Mouse (Mus musculus) embryonic facial prominence, embryonic 10.5 days (tissue): ENCODE data around the gene Ttyh3. TPM values are rescaled to one million over a fixed set of nuclear protein-coding genes. Genes with fewer than 3 reads are reported as not detected.

Experiments used
- DNase-seq: peaks from one replicate; pipeline ENCODE4 v3.0.0-alpha.2; 2017; ENCODE audit warnings: low spot score
- H3K27ac ChIP-seq: fragments of 300-500 bp; sonication (generic); replicated peaks from 2 replicates; pipeline ENCODE4 v1.5.1; 2016; ENCODE audit warnings: mild to moderate bottlenecking
- H3K27me3 ChIP-seq: fragments of 300-500 bp; sonication (generic); replicated peaks from 2 replicates; pipeline ENCODE4 v1.6.1; 2016; ENCODE audit warnings: low read depth, mild to moderate bottlenecking; ENCODE audit not compliant: poor library complexity, severe bottlenecking
- H3K36me3 ChIP-seq: fragments of 300-500 bp; sonication (generic); replicated peaks from 2 replicates; pipeline ENCODE4 v1.6.1; 2016; ENCODE audit warnings: mild to moderate bottlenecking, moderate library complexity
- H3K4me1 ChIP-seq: fragments of 300-500 bp; sonication (generic); 2 replicates; pipeline ENCODE4 v1.6.1; 2016
- H3K4me3 ChIP-seq: fragments of 300-500 bp; sonication (generic); 2 replicates; pipeline ENCODE4 v1.5.1; 2016; ENCODE audit warnings: mild to moderate bottlenecking, moderate library complexity
- H3K9me3 ChIP-seq: fragments of 300-500 bp; sonication (generic); 2 replicates; pipeline ENCODE4 v1.6.1; 2016; ENCODE audit warnings: mild to moderate bottlenecking
- WGBS: fragments of 180-500 bp; shearing (Covaris S2); methylation state at CpG from one replicate; pipeline ENCODE4 v1.1.7; 2016; 5-methylcytosine and 5-hydroxymethylcytosine counted together
- polyA plus RNA-seq: library from polyadenylated mRNA; unstranded; fragments of >200 nt; fragmentation: Nextera tagmentation; extraction: Ambion mirVana; gene quantifications from 2 replicates; pipeline ENCODE4 v1.2.1, GENCODE M21; 2016

The Ttyh3 gene
- polyA plus RNA-seq, 1 experiment from 2014 or later, result 33.4 TPM

GRCm38 (mm10) chr5:140611021-140611583, 37.7 kb downstream of the Ttyh3 start:
- Histone ChIP-seq H3K36me3 (peaks cover 37% of the 10 kb centered on the region), H3K27me3 (peaks cover 74% of the 10 kb centered on the region), H3K4me3 (peak overlapping the region; percentile 72), H3K9me3 (no peaks in the 10 kb centered on the region), H3K27ac (peak overlapping the region; percentile 88), H3K4me1 (peaks cover 72% of the 10 kb centered on the region)
- DNase-seq, result peak; percentile 77
- 5% methylated on average over 21 of the region's 21 CpGs for WGBS

DNA sequence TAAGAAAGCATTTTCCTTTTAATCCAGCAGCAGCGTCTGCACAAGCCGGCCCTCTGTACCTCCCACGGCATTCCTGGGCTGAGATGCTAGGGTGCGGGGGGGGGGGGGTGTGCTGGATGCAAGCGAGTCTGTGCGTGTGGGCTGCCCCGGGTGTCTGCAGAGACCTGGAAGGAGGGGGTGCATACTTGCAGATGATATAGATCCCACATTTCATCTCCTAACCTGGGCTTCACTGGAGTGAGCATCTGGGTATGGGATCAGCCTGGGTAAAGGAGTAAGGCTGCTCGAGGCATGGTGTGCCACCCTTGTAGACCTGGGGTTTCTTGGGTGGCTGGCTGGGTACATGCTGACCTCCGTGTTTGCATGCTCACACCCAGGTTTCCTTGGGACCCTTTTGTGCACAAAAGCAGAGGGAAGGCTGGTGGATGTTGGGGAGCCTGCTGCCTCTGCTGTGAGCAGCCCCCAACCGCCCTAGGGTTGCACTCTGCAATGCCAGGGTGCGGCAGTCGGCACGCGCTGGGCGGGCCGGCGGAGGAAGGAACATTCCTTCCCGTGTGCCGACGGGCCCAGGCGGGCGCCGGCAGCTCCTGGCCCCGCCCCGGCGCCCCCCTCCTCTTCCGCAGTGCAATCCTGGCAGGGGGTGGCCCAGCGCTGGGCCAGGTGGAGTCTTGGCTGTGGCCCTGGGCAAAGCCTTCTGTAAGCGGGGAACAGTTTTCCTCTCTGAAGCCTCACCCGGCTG, 38.4 kb downstream of the Ttyh3 start:
- Histone ChIP-seq H3K4me1 (peaks cover 78% of the 10 kb centered on the region), H3K27me3 (peaks cover 80% of the 10 kb centered on the region), H3K9me3 (no peaks in the 10 kb centered on the region), H3K36me3 (peaks cover 36% of the 10 kb centered on the region), H3K27ac (peak overlapping the region; percentile 88), H3K4me3 (peak overlapping the region; percentile 72)
- WGBS, result 1% methylated on average over 30 of the region's 30 CpGs
- DNase-seq, result peak; percentile 71

DNA sequence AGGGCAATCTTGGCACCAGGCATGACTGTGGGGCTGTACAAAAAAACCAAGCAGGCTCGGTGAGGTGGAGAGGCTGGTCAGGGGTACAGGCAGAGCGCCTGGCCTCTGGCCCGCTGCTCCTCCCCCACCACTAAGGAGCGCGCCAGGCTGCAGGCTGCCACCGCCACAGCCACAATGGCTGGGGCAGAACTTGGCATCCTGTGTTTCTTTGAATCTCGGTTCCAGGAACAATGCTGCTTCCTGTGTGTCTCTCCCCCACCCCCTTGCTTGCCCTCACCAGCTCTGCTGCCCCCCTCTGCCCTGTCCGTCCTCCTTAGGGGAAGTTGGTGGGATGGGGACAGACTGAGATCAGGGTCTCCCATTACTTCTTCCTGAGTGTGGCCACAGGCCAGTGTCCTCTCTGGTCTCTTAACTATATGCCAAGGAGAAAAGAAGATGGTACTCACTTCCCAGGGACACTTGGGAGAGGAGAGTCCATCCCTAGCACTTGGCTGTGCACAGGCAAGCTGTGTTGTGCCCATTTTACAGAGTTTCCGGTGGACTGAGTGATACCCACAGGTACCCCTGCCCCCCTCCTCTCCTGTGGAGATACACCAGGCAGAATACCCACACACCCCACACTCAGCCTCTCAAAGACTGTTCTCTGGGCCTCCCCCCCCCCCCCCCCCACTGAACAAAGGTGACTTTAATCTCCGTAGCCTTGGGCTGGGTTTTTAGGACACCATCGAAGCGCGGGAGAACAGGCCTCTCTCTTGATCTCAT, 39.1 kb downstream of the Ttyh3 start:
- Histone ChIP-seq H3K36me3 (peaks cover 29% of the 10 kb centered on the region), H3K27me3 (peaks cover 88% of the 10 kb centered on the region), H3K4me3 (peak overlapping the region; percentile 72), H3K27ac (peak overlapping the region; percentile 88), H3K9me3 (no peaks in the 10 kb centered on the region), H3K4me1 (peaks cover 86% of the 10 kb centered on the region)
- 6% methylated on average over 13 of the region's 13 CpGs for WGBS
- DNase-seq, result no peak

DNA sequence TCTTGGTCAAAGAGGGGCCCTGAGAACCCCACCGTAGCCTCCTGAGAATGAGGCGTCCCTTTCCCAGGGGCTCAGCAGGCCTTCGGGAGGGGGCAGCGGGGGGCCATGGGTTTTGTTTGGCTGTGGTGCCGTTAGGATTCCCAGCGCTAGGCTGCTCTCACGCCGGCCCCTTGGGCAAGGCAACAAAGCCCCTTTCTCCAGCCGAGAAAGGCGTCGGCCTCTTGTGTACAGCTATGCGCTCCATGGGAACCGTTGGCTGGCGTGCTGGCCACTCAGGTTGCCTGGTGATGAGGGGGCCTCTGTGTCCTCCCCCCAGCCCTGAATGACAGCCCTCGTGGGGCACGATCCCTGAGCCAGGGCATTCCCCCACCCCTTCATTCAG, 40.2 kb downstream of the Ttyh3 start:
- peaks cover 89% of the 10 kb centered on the region for H3K4me1 ChIP-seq
- WGBS, result under 1% methylated on average over 16 of the region's 16 CpGs
- H3K36me3 ChIP-seq, result peaks cover 18% of the 10 kb centered on the region
- H3K27me3 ChIP-seq, result peaks cover 95% of the 10 kb centered on the region
- peak overlapping the region; percentile 72 for H3K4me3 ChIP-seq
- peak overlapping the region; percentile 88 for H3K27ac ChIP-seq
- peaks cover 2% of the 10 kb centered on the region; the same call in 1 of the 2 replicates for H3K9me3 ChIP-seq
- peak; percentile 66 for DNase-seq

DNA sequence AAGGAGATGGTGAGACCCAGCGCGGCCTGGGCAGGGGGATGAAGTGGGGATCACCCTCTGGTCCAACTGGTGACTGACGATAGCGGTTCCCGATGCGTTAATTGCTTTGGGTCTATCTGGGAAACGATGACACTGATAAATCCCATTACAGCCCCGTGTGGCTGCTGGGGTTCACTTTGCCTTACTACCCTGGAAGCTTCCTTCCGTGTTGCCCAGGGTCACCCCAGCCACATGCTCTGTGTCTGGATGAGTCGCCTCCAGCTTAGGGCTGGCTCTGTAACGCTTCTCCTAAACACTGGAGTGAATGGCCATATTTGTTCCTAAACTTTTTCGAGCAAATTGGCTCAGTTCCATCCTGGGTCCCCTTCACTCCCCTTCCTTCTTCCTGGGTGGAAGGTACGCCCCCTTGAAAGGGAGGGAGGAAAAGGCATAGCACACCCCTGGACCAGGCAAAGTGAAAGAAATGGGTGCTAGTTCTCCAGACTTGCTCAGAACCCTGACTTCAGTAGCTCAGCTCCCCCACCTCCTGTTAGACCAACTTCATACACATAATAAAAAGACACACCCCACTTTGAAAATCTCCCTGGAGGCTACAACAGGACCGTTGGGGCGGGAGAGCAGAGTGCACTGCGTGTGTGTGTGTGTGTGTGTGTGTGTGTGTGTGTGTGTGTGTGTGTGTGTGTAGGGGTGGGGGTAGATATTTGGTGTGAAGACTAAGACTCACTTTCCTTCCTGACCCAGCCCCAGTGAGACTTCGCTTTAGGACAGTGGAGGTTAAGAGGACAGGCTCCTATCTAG, 40.8 kb downstream of the Ttyh3 start:
- Histone ChIP-seq H3K27ac (peak overlapping the region; percentile 88), H3K36me3 (peaks cover 12% of the 10 kb centered on the region), H3K4me3 (peak overlapping the region; percentile 72), H3K9me3 (peaks cover 2% of the 10 kb centered on the region; the same call in 1 of the 2 replicates), H3K4me1 (peaks cover 89% of the 10 kb centered on the region), H3K27me3 (peaks cover 90% of the 10 kb centered on the region)
- WGBS, result under 1% methylated on average over 17 of the region's 17 CpGs
- no peak for DNase-seq

DNA sequence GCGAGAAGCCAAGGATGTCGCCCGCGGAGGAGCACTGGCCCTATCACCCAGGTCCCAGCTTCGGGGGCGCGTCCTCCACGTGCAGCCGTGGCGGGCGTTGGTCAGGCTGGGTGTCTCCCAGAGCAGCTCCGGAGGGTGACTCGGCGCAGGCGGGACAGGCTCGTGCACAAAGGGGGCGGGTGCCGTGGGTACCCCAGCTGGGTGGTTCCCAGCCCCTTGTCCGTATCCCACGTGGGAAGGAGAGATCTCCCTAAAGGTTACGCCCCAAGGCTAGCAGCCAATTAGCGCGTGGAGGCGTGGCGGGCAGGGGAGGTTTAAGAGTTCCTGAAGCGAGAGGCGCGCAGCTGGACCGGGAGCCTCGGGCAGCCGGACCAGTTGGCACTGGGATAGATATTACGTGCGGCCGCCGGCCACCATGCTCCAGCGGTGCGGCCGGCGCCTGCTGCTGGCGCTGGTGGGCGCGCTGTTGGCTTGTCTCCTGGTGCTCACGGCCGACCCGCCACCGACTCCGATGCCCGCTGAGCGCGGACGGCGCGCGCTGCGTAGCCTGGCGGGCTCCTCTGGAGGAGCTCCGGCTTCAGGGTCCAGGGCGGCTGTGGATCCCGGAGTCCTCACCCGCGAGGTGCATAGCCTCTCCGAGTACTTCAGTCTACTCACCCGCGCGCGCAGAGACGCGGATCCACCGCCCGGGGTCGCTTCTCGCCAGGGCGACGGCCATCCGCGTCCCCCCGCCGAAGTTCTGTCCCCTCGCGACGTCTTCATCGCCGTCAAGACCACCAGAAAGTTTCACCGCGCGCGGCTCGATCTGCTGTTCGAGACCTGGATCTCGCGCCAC, 41.6 kb downstream of the Ttyh3 start, which contains the start of gene Lfng:
TSS of gene Lfng (plus strand) at position 320 of the 835 bp plus-strand sequence.
- H3K9me3 ChIP-seq, result peaks cover 2% of the 10 kb centered on the region; the same call in 1 of the 2 replicates
- WGBS, result under 1% methylated on average over 91 of the region's 91 CpGs
- H3K4me3 ChIP-seq, result peak within 1 kb of the TSS; percentile 72
- peaks cover 4% of the 10 kb centered on the region; the same call in 1 of the 2 replicates for H3K36me3 ChIP-seq
- DNase-seq, result peak; percentile 92
- peak within 1 kb of the TSS; percentile 88 for H3K27ac ChIP-seq
- H3K27me3 ChIP-seq, result peaks cover 82% of the 10 kb centered on the region
- peaks cover 85% of the 10 kb centered on the region for H3K4me1 ChIP-seq

DNA sequence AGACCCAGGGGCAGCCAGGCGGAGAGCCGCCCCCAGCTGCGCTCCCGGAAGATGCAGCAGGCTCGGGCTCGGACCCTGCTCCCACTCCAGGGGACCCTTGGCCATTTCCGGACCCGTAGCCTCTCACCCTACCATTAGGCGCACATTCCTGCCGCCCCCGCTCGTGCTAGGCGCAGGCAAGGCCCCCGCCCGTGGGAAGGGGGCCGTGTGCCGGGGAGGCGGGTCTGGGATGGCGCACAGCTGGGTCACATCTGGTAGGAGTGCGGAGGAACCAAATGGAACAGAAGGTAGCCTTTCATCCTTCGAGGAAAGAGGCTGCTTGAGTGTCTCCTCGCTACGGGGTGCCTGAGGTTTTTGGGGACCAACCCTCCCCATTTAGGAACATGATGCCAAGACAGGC, 42.4 kb downstream of the Ttyh3 start:
- DNase-seq, result peak; percentile 59
- peaks cover 74% of the 10 kb centered on the region for H3K27me3 ChIP-seq
- peaks cover 81% of the 10 kb centered on the region for H3K4me1 ChIP-seq

DNA sequence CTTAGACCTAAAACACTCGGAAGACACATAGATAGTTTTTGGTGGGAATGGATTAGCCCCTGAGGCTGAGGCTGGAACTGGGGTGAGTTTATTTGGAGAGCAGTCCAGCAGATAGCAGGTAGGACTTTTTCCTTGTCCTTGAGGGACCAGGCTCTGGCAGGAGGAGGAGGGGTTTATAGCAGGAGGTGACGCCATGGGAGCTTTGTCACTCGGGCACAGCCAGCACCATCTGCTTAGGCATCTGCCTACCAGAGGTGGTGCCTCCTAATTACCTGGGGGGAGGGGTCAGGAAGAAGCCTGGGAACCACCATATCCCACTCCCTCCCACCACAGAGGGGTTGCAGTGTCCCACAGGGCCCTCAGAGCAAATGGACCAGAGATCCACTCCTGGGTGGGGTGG, 43.6 kb downstream of the Ttyh3 start:
- WGBS, result 21% methylated on average over 3 of the region's 3 CpGs
- Histone ChIP-seq H3K27me3 (peaks cover 62% of the 10 kb centered on the region), H3K36me3 (no peaks in the 10 kb centered on the region), H3K4me3 (0 out of 2 replicates have a peak overlapping the region, but pooled peaks have one; percentile 72), H3K27ac (no peak overlapping the region), H3K4me1 (peaks cover 76% of the 10 kb centered on the region), H3K9me3 (peaks cover 2% of the 10 kb centered on the region; the same call in 1 of the 2 replicates)
- no peak for DNase-seq

More for the DNA sequence above, 42.4 kb downstream of the Ttyh3 start:
- H3K4me3 ChIP-seq, result peak overlapping the region; percentile 72
- 0% methylated on average over 23 of the region's 23 CpGs for WGBS
- H3K27ac ChIP-seq, result peak overlapping the region; percentile 88
- peaks cover 2% of the 10 kb centered on the region; the same call in 1 of the 2 replicates for H3K9me3 ChIP-seq
- H3K36me3 ChIP-seq, result no peaks in the 10 kb centered on the region

DNA sequence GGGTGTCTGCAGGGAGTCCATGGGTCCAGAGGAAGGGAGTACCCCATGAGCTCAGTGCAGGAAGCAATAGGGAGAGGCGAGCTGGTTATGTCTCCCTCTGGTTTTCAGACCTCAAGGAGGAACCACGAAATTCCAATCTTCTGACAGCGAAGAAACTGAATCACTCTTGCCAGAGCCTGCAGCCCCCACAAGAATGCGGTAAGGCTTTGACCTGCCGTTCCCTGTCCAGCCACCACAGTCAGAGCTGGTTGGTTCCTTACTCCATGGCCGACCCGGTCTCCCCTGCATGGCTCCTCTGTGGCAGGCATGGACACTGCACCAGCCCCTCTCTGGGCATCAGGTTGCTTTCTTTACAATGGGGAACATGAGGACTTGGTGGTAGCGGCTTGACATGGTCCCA, 44.4 kb downstream of the Ttyh3 start:
- Histone ChIP-seq H3K36me3 (no peaks in the 10 kb centered on the region), H3K27ac (no peak overlapping the region), H3K4me1 (peaks cover 72% of the 10 kb centered on the region), H3K4me3 (no peak overlapping the region), H3K9me3 (peaks cover 2% of the 10 kb centered on the region; the same call in 1 of the 2 replicates), H3K27me3 (peaks cover 54% of the 10 kb centered on the region)
- no peak for DNase-seq
- WGBS, result 82% methylated on average over 8 of the region's 8 CpGs

DNA sequence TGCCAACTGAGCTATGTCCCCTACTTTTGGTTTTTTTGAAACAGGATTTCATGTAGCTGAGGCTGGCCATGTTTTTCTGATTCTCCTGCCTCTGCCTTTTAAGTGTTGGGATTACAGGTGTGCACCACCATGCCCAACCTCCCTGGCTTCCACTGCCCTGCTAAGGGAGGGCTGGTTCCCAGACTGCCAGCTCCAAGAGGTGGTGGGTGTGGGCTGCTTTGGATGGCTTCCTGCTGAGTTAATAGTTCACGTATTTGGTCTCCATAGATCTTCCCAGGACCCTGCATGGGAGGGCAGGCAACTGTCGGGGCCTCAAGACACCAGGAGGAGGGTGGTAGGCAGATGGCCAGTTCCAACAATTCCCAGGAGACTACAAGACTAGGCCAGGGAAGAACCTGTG, 46.3 kb downstream of the Ttyh3 start:
- DNase-seq, result no peak
- no peak overlapping the region for H3K4me3 ChIP-seq
- peaks cover 54% of the 10 kb centered on the region for H3K4me1 ChIP-seq
- 0 out of 2 replicates have a peak overlapping the region, but pooled peaks have one; percentile 14 for H3K27ac ChIP-seq
- peaks cover 2% of the 10 kb centered on the region; the same call in 1 of the 2 replicates for H3K9me3 ChIP-seq
- WGBS, result 71% methylated on average over 2 of the region's 2 CpGs
- H3K36me3 ChIP-seq, result no peaks in the 10 kb centered on the region
- H3K27me3 ChIP-seq, result peaks cover 35% of the 10 kb centered on the region

- WGBS, result 80% methylated on average over 12 of the region's 12 CpGs
- Histone ChIP-seq H3K4me1 (peaks cover 54% of the 10 kb centered on the region), H3K4me3 (no peak overlapping the region), H3K36me3 (no peaks in the 10 kb centered on the region), H3K27me3 (peaks cover 27% of the 10 kb centered on the region), H3K27ac (peak overlapping the region; percentile 30; the same call in 1 of the 2 replicates), H3K9me3 (peaks cover 2% of the 10 kb centered on the region; the same call in 1 of the 2 replicates)
- DNase-seq, result no peak
Measured at GRCm38 (mm10) chr5:140601712-140602111, 47.1 kb downstream of the Ttyh3 start.
